Mouse (Mus musculus): ENCODE data around the gene Samd4. TPM values are rescaled to one million over a fixed set of nuclear protein-coding genes. Genes with fewer than 3 reads are reported as not detected.

The Samd4 gene
- polyA plus RNA-seq, 1 experiment from 2014 or later = 3.9 TPM

- ATAC-seq (ENCODE audit: low FRiP score, low read depth) = no peak
- Histone ChIP-seq H3K27me3 (no peaks in the 10 kb centered on the region), H3K36me3 (no peaks in the 10 kb centered on the region), H3K9me3 (no peaks in the 10 kb centered on the region), H3K4me3 (no peak overlapping the region), H3K4me1 (replicated peaks) (no peaks in the 10 kb centered on the region), H3K4me2 (no peak overlapping the region), H3K9ac (no peak overlapping the region), H3K27ac (replicated peaks) (no peak overlapping the region)
- WGBS = 87% methylated on average over 6 of the region's 6 CpGs
Measured at GRCm38 (mm10) chr14:47151306-47151705, 268.7 kb downstream of the Samd4 start.

- no peak for ATAC-seq (ENCODE audit: low FRiP score, low read depth)
- whole genome bisulfite sequencing = 96% methylated on average over 3 of the region's 3 CpGs
Measured at GRCm38 (mm10) chr14:47154303-47154702, 271.6 kb downstream of the Samd4 start.

More at GRCm38 (mm10) chr14:47154303-47154702, 271.6 kb downstream of the Samd4 start:
- Histone ChIP-seq H3K27me3 (no peaks in the 10 kb centered on the region), H3K4me3 (no peak overlapping the region), H3K4me1 (replicated peaks) (no peaks in the 10 kb centered on the region), H3K9me3 (no peaks in the 10 kb centered on the region), H3K9ac (no peak overlapping the region), H3K4me2 (no peak overlapping the region), H3K36me3 (no peaks in the 10 kb centered on the region), H3K27ac (replicated peaks) (no peak overlapping the region)

Small RNAs within 50 kb of the gene (microRNA-seq; reads per million reads assigned to microRNA genes)
- gene Mir378c = 3.7 reads per million, percentile 15 among the genes with 10 or more reads in this experiment

Other genes starting within 250 kb of the Samd4 start
- gene Cdkn3, start 122.3 kb upstream of the Samd4 start, polyA plus RNA-seq (2015; fragmentation: Nextera tagmentation; extraction: Ambion mirVana) = 9.8 and 12.4 TPM in 2 replicates
- 185 and 186 TPM in 2 replicates for gene Cnih1, start 94.4 kb upstream of the Samd4 start, polyA plus RNA-seq (2015; fragmentation: Nextera tagmentation; extraction: Ambion mirVana)
- gene Gmfb, start 60.6 kb upstream of the Samd4 start, polyA plus RNA-seq (2015; fragmentation: Nextera tagmentation; extraction: Ambion mirVana) = 116 and 118 TPM in 2 replicates
- gene Cgrrf1, start 50.7 kb upstream of the Samd4 start, polyA plus RNA-seq (2015; fragmentation: Nextera tagmentation; extraction: Ambion mirVana) = 17.5 and 21.9 TPM in 2 replicates